Mouse (Mus musculus): ENCODE measurements at regions not wholly inside any gene's neighbourhood (a gene's known extent, or its start where the extent isn't known, plus 50 kb on each side); places are given as distances from the start of the nearest gene placed in this dataset.

DNA sequence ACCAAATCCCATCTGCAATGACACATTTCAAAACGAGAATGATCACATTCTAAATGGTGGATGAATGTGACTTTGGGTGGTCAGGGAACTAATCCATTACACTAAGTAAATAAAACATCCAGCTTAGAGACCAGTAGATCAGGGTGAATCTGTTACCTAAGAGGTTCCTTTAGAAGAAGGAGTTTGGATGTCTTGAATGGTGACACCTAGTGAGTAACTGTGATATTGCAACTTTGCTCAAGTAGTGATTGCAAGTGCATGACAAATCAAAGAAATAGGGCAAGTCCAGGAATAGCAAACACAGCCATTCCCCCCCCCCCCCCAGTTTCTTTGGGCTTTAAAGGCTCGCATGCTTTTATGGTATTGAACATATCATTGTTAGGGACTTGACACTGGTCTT is 112.6 kb downstream of the Glrx3 start:
- TF ChIP-seq GATA1 (IDR thresholded peaks at IDR 0.05; ENCODE audit: low read length) = no peak
- no peak for TF ChIP-seq TAL1 (IDR thresholded peaks at IDR 0.05; ENCODE audit: low read length)
